Mouse (Mus musculus) testis, adult 2 months (tissue): ENCODE results near the gene Eml5.

Experiments used
- CTCF ChIP-seq: fragments of 200-500 bp; IDR thresholded peaks from 2 replicates; pipeline ENCODE4 v1.5.1; 2012; ENCODE audit warnings: low read depth, mild to moderate bottlenecking, inconsistent platforms, low read length, moderate library complexity; ENCODE audit not compliant: control insufficient read depth, insufficient read depth, insufficient replicate concordance
- POLR2A ChIP-seq: fragments of 200-500 bp; IDR thresholded peaks from 2 replicates; pipeline ENCODE4 v1.6.1; 2012; ENCODE audit warnings: low read depth, mild to moderate bottlenecking, inconsistent platforms, low read length, moderate library complexity; ENCODE audit not compliant: control insufficient read depth

DNA sequence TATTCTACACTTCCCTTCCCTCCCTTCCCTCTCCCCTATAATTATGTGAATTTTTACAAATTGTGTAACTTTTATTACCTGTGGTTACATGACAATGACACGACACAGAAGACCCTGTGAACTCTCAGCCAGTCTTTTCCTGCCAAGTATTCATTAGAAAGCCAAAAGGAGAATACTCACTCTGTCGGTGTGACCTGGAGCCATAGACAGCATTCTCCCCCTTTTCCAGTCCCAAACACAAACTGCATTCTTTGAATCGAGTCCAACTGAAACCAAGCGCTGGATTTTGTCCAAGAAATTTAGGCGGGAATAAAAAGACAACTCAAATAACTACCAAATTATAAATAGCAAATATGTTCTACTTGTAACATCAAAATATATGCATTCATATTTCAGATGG is 19.5 kb downstream of the Eml5 start:
- TF ChIP-seq CTCF (no peak), POLR2A (no peak)
